Mouse (Mus musculus) frontal cortex, adult (tissue): Measurements from ENCODE around the gene Copa.

Experiments used
- ATAC-seq: cut with Nextera tagmentation; 2 replicates; pipeline ENCODE4 v1.9.2; 2017; ENCODE audit warnings: mild to moderate bottlenecking, moderate library complexity, mixed read lengths; ENCODE audit not compliant: low TSS enrichment

Gene Copa

GRCm38 (mm10) chr1:172140825-172141224, 58.5 kb downstream of the Copa start:
- ATAC-seq: peak; percentile 74

- no peak for ATAC-seq
These were observed 59.2 kb downstream of the Copa start for GRCm38 (mm10) chr1:172141529-172141928.

DNA sequence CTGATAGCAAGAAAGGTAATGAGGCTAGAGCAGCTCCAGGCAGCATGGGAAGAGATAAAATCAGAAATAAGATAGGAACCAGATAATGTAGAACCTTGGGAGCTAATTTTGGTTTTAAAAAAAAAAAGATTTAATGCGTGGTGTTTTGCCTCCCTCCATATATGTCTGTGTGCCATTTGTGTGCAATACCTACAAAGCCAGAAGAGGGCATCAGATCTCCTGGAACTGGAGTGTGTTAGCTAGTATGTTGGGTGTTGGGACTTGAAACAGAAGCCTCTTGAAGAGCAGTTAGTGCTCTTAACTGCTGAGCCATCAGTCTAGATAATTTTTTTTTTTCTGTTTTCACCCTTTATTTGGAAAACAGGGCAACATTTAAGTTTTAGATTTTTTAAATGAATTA, 61.2 kb downstream of the Copa start:
- peak; percentile 64 for ATAC-seq

GRCm38 (mm10) chr1:172147835-172148278, 65.5 kb downstream of the Copa start, which contains the start of gene Dcaf8:
Dcaf8 (plus strand) TSS chr1:172148084.
- ATAC-seq: peak; percentile 97

DNA sequence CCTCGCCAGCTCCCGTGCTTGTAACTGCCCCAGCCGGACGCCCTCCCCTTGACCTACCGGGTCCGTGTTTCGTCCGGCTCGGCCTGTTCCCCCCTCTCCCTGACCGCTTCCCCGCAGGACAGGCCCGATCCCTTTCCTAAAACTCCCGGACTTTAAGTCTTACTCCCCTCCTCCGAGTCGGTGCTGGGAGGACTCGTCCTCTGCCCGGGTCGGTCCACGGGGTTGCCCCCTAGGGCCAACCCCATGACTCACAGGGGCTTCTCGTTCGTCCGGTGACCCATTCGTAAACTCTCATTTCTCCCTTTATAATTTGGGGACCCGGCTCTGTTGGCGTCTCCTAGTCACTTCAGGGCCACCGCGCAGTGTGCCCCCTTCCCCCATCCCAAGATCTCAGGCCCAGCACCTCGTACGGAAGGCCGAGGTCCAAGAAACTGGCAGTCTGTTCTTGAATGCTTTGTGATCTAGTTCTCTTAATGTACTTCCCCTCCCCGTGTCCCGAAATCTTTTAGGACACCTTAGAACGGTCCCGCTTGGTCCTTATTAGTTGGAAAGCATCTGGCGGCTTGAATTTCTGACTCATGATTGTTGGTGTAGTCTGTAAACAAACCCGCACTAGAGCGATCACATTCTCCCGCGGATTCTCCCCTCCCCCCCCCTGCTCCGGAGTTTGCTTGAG, 66.1 kb downstream of the Copa start:
- peak; percentile 20; the same call in 1 of the 2 replicates for ATAC-seq

- no peak for ATAC-seq
These were observed 66.9 kb downstream of the Copa start for GRCm38 (mm10) chr1:172148955-172149815.

DNA sequence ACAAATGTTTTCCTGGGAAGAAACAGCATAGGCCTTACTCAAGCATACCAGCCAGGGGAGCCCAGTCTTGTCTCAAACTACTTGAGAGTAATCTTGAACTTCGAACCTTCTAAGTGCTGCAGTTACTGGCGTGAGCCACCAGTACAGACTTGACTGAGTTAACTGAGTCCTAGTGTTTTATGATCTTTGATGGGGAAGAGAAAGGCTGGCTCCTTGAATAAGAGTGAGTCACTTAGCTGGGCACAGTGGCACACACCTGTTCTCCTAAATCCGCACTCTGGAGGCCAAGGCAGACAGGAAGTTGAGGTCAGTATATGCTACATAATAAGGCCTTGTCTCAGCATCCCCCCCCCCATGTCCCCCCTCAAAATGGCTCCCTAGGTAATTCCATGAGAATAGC, 72.2 kb downstream of the Copa start:
- no peak for ATAC-seq

GRCm38 (mm10) chr1:172155518-172155917, 73.2 kb downstream of the Copa start:
- no peak for ATAC-seq

GRCm38 (mm10) chr1:172159970-172160369, 77.6 kb downstream of the Copa start:
- ATAC-seq: no peak

- ATAC-seq: peak; percentile 18; the same call in 1 of the 2 replicates
These were observed 78.2 kb downstream of the Copa start for GRCm38 (mm10) chr1:172160508-172160907.

DNA sequence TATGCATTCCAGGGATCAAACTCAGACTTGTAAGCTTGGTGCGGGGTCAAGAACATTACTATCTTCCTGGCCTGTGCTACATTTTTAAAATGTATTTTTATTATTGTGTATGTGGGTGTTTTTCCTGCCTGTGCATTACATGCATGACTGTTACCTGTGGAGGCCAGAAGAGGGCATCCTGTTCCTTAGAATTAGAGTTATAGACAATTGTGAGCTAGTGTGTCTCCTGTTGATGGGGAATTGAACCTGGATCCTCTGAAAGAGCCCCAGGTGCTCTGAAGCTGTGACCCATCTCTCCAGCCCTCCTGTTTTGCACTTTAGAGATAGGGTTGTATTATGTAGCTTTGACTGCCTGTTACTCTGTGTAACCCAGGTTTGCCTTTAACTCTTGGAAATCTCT, 79.7 kb downstream of the Copa start:
- ATAC-seq: peak; percentile 85

- no peak for ATAC-seq
These were observed 80.6 kb downstream of the Copa start for GRCm38 (mm10) chr1:172162959-172163358.

DNA sequence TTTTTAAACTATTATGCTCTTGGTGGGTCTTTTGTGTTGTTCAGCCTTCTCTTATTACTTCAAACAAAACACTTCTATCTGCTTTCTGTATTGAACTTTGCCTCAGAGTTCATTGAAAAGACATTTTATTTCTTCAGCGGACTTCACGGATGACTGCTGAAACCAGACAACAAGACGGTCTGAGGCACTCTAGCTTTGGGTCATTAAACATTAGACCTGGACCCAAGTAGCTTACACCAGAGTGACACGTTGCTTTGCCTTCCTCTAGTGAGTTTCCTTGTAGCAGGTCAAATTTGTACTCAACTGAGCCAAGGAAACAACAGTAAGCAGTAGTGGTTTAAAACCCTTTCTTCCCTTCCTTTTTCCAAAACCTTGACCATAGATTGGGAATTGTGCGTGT, 85.6 kb downstream of the Copa start:
- no peak for ATAC-seq

DNA sequence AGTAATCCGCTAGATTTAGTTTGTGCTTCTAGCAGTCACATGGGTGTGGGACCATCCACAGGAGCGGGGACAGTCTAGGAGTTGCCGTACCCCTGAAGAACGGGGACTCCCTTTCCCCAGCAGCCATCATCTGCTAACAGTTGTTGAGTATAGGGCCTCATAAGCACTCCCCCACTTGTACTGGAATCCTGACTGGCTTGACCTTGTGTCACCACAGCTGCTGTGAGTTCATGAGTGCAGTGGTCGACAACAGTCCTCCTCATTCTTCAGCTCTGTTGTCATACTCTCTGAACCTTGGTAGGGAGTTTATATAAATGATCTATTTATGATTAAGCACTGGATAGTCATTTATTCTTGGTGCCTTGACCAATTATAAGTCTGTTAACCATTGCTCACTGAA, 87.5 kb downstream of the Copa start:
- no peak for ATAC-seq
